Mouse (Mus musculus) limb, embryonic 11.5 days (tissue): ENCODE results near the gene Baiap2l1. TPM values are rescaled to one million over a fixed set of nuclear protein-coding genes. Genes with fewer than 3 reads are reported as not detected.

Experiments
- ATAC-seq: fragments of 200-750 bp; cut with Nextera tagmentation; 2 replicates; pipeline ENCODE4 v1.8.0; 2017; ENCODE audit warnings: low read depth; ENCODE audit not compliant: insufficient number of reproducible peaks, low FRiP score, low TSS enrichment
- DNase-seq: peaks from one replicate; pipeline ENCODE4 v3.0.0-alpha.2; 2015; ENCODE audit warnings: low spot score
- H3K27ac ChIP-seq: fragments of 300-500 bp; sonication (generic); replicated peaks from 2 replicates; pipeline ENCODE4 v1.5.1; 2014; ENCODE audit warnings: low read depth, mild to moderate bottlenecking, low read length
- H3K27me3 ChIP-seq: fragments of 300-500 bp; sonication (generic); 2 replicates; pipeline ENCODE4 v1.6.1; 2014; ENCODE audit warnings: mild to moderate bottlenecking, low read length, mixed read lengths; ENCODE audit not compliant: control insufficient read depth, insufficient read depth
- H3K36me3 ChIP-seq: fragments of 300-500 bp; sonication (generic); 2 replicates; pipeline ENCODE4 v1.6.1; 2014; ENCODE audit warnings: mild to moderate bottlenecking, low read length, moderate library complexity, mixed read lengths; ENCODE audit not compliant: control insufficient read depth, insufficient read depth
- H3K4me1 ChIP-seq: fragments of 300-500 bp; sonication (generic); 2 replicates; pipeline ENCODE4 v1.6.1; 2014; ENCODE audit warnings: low read length, mixed read lengths; ENCODE audit not compliant: control insufficient read depth, insufficient read depth
- H3K4me2 ChIP-seq: fragments of 300-500 bp; sonication (generic); 2 replicates; pipeline ENCODE4 v1.6.1; 2014; ENCODE audit warnings: low read depth, mild to moderate bottlenecking, moderate library complexity; ENCODE audit not compliant: severe bottlenecking
- H3K4me3 ChIP-seq: fragments of 300-500 bp; sonication (generic); 2 replicates; pipeline ENCODE4 v1.5.1; 2014; ENCODE audit warnings: low read depth, low read length
- H3K9ac ChIP-seq: fragments of 300-500 bp; sonication (generic); 2 replicates; pipeline ENCODE4 v1.6.1; 2014; ENCODE audit warnings: mild to moderate bottlenecking, low read length
- H3K9me3 ChIP-seq: fragments of 300-500 bp; sonication (generic); 2 replicates; pipeline ENCODE4 v1.6.1; 2016; ENCODE audit warnings: low read length; ENCODE audit not compliant: control insufficient read depth
- WGBS: fragments of 180-500 bp; shearing (Covaris S2); extraction: QIAGEN DNeasy Blood & Tissue Kit; methylation state at CpG from one replicate; pipeline ENCODE4 v1.1.7; 2014; 5-methylcytosine and 5-hydroxymethylcytosine counted together
- polyA plus RNA-seq: library from polyadenylated mRNA; unstranded; fragments of >200 nt; fragmentation: Nextera tagmentation; extraction: Ambion mirVana; gene quantifications from 2 replicates; pipeline ENCODE4 v1.2.1, GENCODE M21; 2014

The Baiap2l1 gene
- polyA plus RNA-seq, 1 experiment from 2014 or later: 4.0 TPM

DNA sequence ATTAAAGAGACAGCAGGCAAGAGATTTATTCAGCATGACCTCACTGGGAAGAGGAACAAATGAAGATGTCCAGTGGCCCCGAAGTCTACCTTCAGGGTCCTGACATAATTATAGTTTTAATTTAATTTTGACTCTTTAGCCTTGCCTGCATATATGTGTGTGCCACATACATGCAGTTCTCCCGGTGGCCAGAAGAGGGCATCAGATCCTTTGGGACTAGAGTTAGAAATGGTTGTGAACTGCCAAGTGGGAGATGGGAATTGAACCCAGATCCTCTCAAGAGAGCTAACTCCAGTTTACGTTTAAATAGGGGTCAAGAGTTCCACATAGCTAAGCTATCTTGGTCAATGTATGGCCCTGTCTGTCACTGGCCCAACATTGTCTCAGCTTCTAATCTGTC is 108.0 kb downstream of the Baiap2l1 start:
- no peak overlapping the region for H3K27ac ChIP-seq
- no peak overlapping the region for H3K4me3 ChIP-seq
- DNase-seq (no peak), ATAC-seq (no peak)
- 0 out of 2 replicates have a peak, but pooled peaks cover 3% of the 10 kb centered on the region for H3K4me1 ChIP-seq
- 79% methylated on average over 3 of the region's 3 CpGs for WGBS
- no peaks in the 10 kb centered on the region; the same call in 1 of the 2 replicates for H3K9me3 ChIP-seq
- no peak overlapping the region for H3K9ac ChIP-seq
- no peaks in the 10 kb centered on the region for H3K27me3 ChIP-seq
- no peaks in the 10 kb centered on the region for H3K36me3 ChIP-seq
- H3K4me2 ChIP-seq: no peak overlapping the region

DNA sequence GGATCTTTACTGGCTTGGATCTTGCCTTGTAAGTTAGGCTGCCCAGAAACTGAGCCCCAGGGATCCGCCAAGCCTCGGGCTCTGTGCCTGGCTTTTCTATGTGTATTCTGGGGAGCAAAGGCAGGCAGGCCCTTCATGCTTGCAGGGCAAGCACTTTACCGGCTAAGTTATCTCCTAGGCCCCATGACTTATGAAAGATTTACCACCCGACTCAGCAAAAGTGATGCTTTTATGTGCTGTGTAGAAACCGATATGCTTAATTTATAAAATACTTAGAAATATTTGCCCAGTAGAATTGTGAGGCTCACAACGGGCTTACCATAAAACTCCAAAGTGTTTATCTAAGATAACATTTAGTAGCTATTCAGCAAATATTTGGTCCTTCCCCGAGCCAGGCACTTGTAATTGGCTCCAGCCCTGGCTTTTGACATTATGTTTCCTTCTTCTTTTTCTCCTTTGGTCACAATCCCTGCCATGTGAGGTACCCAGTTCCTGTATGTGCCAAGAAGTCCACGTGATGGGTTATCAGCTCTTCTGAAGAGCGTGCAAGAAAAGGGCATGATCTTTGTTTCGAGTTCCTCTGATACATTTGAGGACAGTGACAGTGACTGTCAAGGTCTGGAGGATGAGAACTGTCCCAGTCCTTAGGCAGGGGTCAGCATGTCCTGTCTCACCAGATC is 109.9 kb downstream of the Baiap2l1 start:
- 67% methylated on average over 10 of the region's 10 CpGs for WGBS
- no peak overlapping the region for H3K4me2 ChIP-seq
- no peak for ATAC-seq
- no peak overlapping the region for H3K4me3 ChIP-seq
- no peak overlapping the region for H3K9ac ChIP-seq
- H3K36me3 ChIP-seq: no peaks in the 10 kb centered on the region
- no peak for DNase-seq
- no peaks in the 10 kb centered on the region for H3K27me3 ChIP-seq
- H3K9me3 ChIP-seq: no peaks in the 10 kb centered on the region; the same call in 1 of the 2 replicates
- H3K27ac ChIP-seq: no peak overlapping the region
- no peaks in the 10 kb centered on the region for H3K4me1 ChIP-seq

DNA sequence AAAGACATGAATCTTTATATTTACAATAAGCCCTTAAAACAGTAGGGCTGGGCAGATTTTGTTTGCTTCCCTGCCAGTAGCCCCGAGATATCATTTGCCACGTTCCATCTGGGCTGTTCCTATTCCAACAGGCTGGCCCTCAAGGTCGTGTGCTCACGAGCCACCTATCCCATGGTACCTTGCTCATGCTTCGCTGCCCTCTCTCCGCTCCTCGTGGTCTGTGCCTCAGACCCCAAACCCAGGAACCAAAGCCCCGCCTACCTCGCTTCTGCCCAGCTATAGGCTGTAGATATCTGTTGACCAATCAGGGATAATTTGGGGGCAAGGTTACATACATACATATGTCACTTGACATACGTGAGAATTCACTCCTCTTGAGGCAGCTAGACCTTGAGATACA is 110.6 kb downstream of the Baiap2l1 start:
- no peaks in the 10 kb centered on the region for H3K27me3 ChIP-seq
- WGBS: 74% methylated on average over 10 of the region's 10 CpGs
- no peaks in the 10 kb centered on the region for H3K36me3 ChIP-seq
- H3K27ac ChIP-seq: no peak overlapping the region
- H3K4me1 ChIP-seq: no peaks in the 10 kb centered on the region
- H3K4me2 ChIP-seq: no peak overlapping the region
- ATAC-seq: no peak
- DNase-seq: no peak
- H3K4me3 ChIP-seq: no peak overlapping the region
- no peak overlapping the region for H3K9ac ChIP-seq
- H3K9me3 ChIP-seq: no peaks in the 10 kb centered on the region; the same call in 1 of the 2 replicates

DNA sequence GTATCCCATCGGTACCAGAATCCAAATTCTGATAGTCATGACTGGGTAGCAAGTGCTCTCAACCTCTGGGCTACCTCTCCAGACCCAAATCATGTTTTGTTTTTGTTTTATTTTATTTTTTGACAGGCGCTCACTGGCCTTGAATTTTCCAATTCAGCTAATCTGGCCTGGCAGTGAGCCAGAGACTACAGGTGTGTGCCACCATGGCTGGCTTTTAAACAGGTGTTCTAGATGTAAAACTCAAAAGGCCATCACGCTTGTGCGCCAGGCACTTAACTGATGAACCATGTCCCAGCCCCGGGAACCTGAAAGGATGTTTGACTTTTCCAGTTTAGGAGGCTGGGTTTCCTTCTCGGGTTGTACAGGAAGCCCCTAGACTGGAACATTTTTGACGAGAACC is 111.2 kb downstream of the Baiap2l1 start:
- ATAC-seq (no peak), DNase-seq (no peak)
- Histone ChIP-seq H3K9me3 (no peaks in the 10 kb centered on the region; the same call in 1 of the 2 replicates), H3K4me1 (no peaks in the 10 kb centered on the region), H3K9ac (no peak overlapping the region), H3K36me3 (no peaks in the 10 kb centered on the region), H3K27ac (no peak overlapping the region), H3K4me2 (no peak overlapping the region), H3K4me3 (no peak overlapping the region), H3K27me3 (no peaks in the 10 kb centered on the region)
- WGBS: 80% methylated on average over 7 of the region's 7 CpGs

DNA sequence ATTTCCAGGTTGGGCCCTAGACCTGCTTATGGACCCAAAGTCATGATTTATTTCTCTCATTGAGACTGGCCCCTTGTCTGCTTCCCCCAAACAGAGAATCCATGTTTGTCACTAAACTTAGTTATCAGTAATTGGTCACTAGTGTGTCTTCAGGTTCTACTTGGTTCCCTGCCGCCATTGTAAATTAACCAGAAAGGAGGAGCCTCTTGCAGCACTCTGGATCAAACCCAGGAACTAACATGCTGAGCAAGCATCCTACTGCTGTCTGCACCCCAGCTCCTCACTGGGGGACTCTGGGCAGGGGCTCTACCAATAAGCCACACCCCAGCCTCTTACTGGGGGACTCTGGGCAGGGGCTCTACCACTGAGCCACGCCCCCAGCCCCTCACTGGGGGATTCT is 112.3 kb downstream of the Baiap2l1 start:
- Histone ChIP-seq H3K9me3 (no peaks in the 10 kb centered on the region; the same call in 1 of the 2 replicates), H3K27me3 (no peaks in the 10 kb centered on the region), H3K4me3 (no peak overlapping the region), H3K36me3 (no peaks in the 10 kb centered on the region), H3K4me2 (no peak overlapping the region), H3K9ac (no peak overlapping the region), H3K4me1 (no peaks in the 10 kb centered on the region), H3K27ac (no peak overlapping the region)
- 61% methylated on average over 2 of the region's 2 CpGs for WGBS
- DNase-seq (no peak), ATAC-seq (no peak)

DNA sequence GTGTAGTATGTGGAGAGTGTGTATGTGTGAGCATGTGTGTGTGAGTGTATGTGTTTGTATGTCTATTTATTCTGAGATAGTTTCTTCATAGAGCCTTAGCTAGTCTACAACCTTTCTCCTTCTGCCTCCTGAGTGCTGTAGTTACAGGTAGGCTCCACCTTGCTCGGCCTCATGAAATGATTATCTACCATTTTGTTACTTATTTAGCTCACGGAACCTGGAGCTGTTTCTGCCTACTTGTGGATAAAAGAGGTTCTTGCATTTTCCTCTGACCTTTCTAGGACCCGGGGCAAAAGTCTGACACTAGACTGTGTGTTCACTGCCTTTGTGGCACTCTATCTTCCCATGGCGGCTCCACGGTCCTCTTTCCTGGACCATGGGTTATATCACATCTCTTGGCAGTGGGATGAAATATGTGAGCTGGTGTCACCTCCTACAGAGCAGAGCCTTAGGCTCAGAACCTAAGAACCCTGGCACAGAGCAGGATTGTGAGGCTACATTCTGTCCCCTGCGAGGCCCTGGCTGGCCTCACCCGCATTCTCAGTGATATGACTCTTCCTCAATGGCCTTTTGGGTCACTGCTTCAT is 113.9 kb downstream of the Baiap2l1 start, which contains the start of gene Bri3:
TSS of gene Bri3 (plus strand) at position 537 of the 587 bp plus-strand sequence.
- Histone ChIP-seq H3K27me3 (no peaks in the 10 kb centered on the region), H3K4me3 (no peak within 1 kb of the TSS), H3K4me1 (no peaks in the 10 kb centered on the region), H3K27ac (no peak within 1 kb of the TSS), H3K36me3 (no peaks in the 10 kb centered on the region), H3K9me3 (no peaks in the 10 kb centered on the region), H3K4me2 (no peak within 1 kb of the TSS), H3K9ac (no peak within 1 kb of the TSS)
- DNase-seq (no peak), ATAC-seq (no peak)
- WGBS: 89% methylated on average over 7 of the region's 7 CpGs

DNA sequence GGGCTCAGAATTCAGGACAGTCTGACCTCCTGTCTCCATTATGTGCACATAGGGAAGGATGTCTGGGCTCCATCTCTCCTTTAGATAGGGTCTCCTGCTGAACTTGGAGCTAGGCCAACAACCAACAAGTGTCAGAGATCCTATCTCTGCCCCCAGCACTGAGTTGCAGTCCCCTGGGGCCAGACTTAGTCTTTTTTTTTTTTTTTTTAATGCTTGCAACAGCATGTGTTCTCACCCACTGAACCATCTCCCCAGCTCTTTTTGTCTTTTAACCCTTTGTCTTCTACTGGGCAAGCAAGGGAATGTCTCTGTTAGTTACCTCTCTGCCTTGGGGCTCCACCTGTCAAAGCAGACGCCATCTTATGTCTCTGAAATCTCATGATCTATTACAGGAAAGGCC is 118.9 kb downstream of the Baiap2l1 start:
- Histone ChIP-seq H3K27ac (no peak overlapping the region), H3K9me3 (peaks cover 2% of the 10 kb centered on the region; the same call in 1 of the 2 replicates), H3K4me1 (no peaks in the 10 kb centered on the region), H3K36me3 (no peaks in the 10 kb centered on the region), H3K4me3 (no peak overlapping the region), H3K27me3 (no peaks in the 10 kb centered on the region), H3K9ac (no peak overlapping the region), H3K4me2 (no peak overlapping the region)
- no peak for DNase-seq
- ATAC-seq: no peak
- 89% methylated on average over 1 of the region's 1 CpGs for WGBS

DNA sequence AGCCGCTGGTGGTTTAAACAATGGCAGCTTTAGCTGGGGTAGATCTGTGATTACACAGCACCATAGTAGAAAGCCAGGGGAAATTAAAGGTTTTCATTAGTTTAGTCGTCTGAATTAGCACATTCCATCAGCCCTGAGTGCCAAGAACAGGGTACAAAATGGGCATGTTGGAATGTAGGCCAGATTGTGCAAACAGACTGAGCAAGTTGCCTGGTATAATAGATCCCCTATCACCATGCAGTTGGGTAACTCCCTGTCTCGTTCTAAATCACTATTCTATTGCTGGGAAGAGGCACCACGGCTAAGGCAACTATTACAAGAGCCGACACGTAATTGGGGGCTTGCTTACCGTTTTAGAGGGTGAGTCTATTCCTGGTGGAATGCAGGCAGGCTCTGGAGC is 123.2 kb downstream of the Baiap2l1 start:
- Histone ChIP-seq H3K4me3 (no peak overlapping the region), H3K27me3 (no peaks in the 10 kb centered on the region), H3K36me3 (no peaks in the 10 kb centered on the region), H3K4me1 (no peaks in the 10 kb centered on the region), H3K27ac (no peak overlapping the region), H3K9me3 (peaks cover 2% of the 10 kb centered on the region; the same call in 1 of the 2 replicates), H3K4me2 (no peak overlapping the region), H3K9ac (no peak overlapping the region)
- 84% methylated on average over 7 of the region's 7 CpGs for WGBS
- no peak for ATAC-seq
- DNase-seq: no peak
